Mouse (Mus musculus) bone marrow macrophage, adult 2 months (primary cell): ENCODE data around the gene Cnnm3.

Source experiments
- CTCF ChIP-seq: IDR thresholded peaks from 2 replicates; pipeline ENCODE4 v1.5.1; 2012; ENCODE audit warnings: low read depth, mild to moderate bottlenecking, low read length, moderate library complexity
- POLR2A ChIP-seq: IDR thresholded peaks from 2 replicates; pipeline ENCODE4 v1.6.1; 2012; ENCODE audit warnings: mild to moderate bottlenecking, low read depth, low read length, borderline replicate concordance

- no peak for TF ChIP-seq CTCF
- TF ChIP-seq POLR2A = no peak
Measured at GRCm38 (mm10) chr1:36568776-36569175, 57.1 kb downstream of the Cnnm3 start.
